Mouse (Mus musculus) hindbrain, embryonic 14.5 days (tissue): ENCODE measurements around the gene Hoxa1. TPM values are rescaled to one million over a fixed set of nuclear protein-coding genes. Genes with fewer than 3 reads are reported as not detected.
A peak's percentile ranks its signal among the peaks of the same experiment; 100 is the strongest.

Experiments used
- ATAC-seq: fragments of 200-750 bp; cut with Nextera tagmentation; 2 replicates; pipeline ENCODE4 v1.8.0; 2017; ENCODE audit warnings: moderate number of reproducible peaks, mild to moderate bottlenecking, moderate TSS enrichment, moderate library complexity; ENCODE audit not compliant: low FRiP score
- DNase-seq: peaks from one replicate; pipeline ENCODE4 v3.0.0-alpha.2; 2015; ENCODE audit warnings: low spot score
- H3K27ac ChIP-seq: fragments of 300-500 bp; sonication (generic); 2 replicates; pipeline ENCODE4 v1.5.1; 2014; ENCODE audit warnings: mild to moderate bottlenecking, moderate library complexity
- H3K27me3 ChIP-seq: fragments of 300-500 bp; sonication (generic); 2 replicates; pipeline ENCODE4 v1.6.1; 2014; ENCODE audit warnings: mild to moderate bottlenecking, low read length, mixed read lengths; ENCODE audit not compliant: control insufficient read depth, insufficient read depth
- H3K36me3 ChIP-seq: fragments of 300-500 bp; sonication (generic); replicated peaks from 2 replicates; pipeline ENCODE4 v1.6.1; 2014; ENCODE audit not compliant: control insufficient read depth, insufficient read depth
- H3K4me1 ChIP-seq: fragments of 300-500 bp; sonication (generic); replicated peaks from 2 replicates; pipeline ENCODE4 v1.6.1; 2014; ENCODE audit warnings: antibody characterized with exemption, low read length, mixed read lengths; ENCODE audit not compliant: control insufficient read depth, insufficient read depth
- H3K4me2 ChIP-seq: fragments of 300-500 bp; sonication (generic); replicated peaks from 2 replicates; pipeline ENCODE4 v1.6.1; 2014; ENCODE audit warnings: mild to moderate bottlenecking, moderate library complexity
- H3K4me3 ChIP-seq: fragments of 300-500 bp; sonication (generic); replicated peaks from 2 replicates; pipeline ENCODE4 v1.5.1; 2014; ENCODE audit warnings: mild to moderate bottlenecking, low read length
- H3K9ac ChIP-seq: fragments of 300-500 bp; sonication (generic); 2 replicates; pipeline ENCODE4 v1.6.1; 2014
- H3K9me3 ChIP-seq: fragments of 300-500 bp; sonication (generic); 2 replicates; pipeline ENCODE4 v1.6.1; 2016; ENCODE audit warnings: low read length; ENCODE audit not compliant: control insufficient read depth
- WGBS: fragments of 180-500 bp; shearing (Covaris S2); extraction: QIAGEN DNeasy Blood & Tissue Kit; methylation state at CpG from one replicate; pipeline ENCODE4 v1.1.7; 2014; 5-methylcytosine and 5-hydroxymethylcytosine counted together
- polyA plus RNA-seq: library from polyadenylated mRNA; unstranded; fragments of >200 nt; fragmentation: Nextera tagmentation; extraction: Ambion mirVana; gene quantifications from 2 replicates; pipeline ENCODE4 v1.2.1, GENCODE M21; 2014

Gene Hoxa1
- polyA plus RNA-seq, 1 experiment from 2014 or later: 3.0 TPM

DNA sequence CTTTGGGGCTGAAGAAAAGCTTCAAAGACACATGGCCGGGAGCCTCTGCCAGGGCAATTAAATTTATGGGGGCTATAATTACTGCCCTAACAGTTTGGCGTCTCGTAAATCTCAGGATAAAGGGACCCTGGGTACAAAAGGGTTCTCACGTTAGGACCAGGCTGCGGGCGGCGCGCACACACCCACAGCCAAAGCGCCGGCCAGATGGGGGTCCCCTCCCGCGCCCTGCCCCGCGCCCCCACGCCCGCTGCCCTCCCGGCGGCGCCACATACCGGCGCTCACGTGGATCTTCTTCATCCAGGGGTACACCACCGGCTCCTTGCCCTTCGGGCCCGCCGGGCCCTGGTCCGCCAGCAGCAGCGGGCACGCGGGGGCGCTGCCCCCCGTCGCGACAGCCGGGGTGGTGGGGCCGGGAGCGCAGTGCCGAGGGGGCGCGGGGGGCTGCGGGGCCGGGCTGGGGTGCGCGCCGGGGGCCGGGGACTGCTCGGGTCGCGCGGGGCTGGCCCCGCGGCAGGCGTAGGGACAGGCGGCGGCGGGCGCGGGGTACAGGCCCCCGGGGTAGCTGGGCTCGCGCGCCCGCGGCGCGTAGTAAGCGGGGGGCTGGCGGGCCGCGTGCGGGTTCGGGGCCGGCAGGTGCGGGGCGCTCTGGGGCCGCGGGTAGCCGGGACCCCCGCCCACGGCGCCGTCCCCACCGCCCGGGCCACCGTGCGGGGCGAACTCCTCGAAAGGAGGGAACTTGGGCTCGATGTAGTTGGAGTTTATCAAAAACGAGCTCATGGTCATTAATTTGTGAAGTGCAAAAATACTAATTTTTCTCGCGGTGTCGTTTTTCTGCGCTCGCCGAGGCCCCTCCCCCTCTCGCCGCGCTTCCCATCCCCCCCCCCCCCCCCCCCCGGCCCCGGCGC is 33.0 kb upstream of the Hoxa1 start, which contains the start of gene Hoxa4:
TSS of gene Hoxa4 (minus strand) at position 848 of the 905 bp plus-strand sequence.
- Histone ChIP-seq H3K4me1 (no peaks in the 10 kb centered on the region), H3K27ac (peak within 1 kb of the TSS; percentile 100), H3K27me3 (peaks cover 88% of the 10 kb centered on the region), H3K36me3 (no peaks in the 10 kb centered on the region), H3K4me3 (peak within 1 kb of the TSS; percentile 51), H3K9ac (peak within 1 kb of the TSS; percentile 85), H3K9me3 (no peaks in the 10 kb centered on the region), H3K4me2 (peak within 1 kb of the TSS; percentile 81)
- ATAC-seq (peak; percentile 31), DNase-seq (no peak)
- WGBS: 1% methylated on average over 84 of the region's 102 CpGs

DNA sequence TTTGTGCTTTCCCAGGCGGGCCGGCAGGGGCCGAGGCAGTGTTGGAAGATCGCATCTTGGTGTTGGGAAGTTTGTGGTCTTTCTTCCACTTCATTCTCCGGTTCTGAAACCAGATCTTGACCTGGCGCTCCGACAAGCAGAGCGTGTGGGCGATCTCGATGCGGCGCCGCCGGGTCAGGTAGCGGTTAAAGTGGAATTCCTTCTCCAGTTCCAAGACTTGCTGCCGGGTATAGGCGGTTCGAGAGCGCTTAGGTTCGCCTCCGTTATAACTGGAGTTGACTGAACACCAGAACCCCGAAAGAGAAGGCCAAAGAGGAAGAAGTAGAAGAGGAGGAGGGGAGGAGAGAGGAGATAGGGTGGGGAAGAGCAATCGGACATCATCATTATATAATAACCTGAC is 32.3 kb upstream of the Hoxa1 start:
- Histone ChIP-seq H3K9ac (peak overlapping the region; percentile 85), H3K9me3 (no peaks in the 10 kb centered on the region), H3K4me2 (peak overlapping the region; percentile 81), H3K4me3 (peak overlapping the region; percentile 51), H3K36me3 (no peaks in the 10 kb centered on the region), H3K27ac (peak overlapping the region; percentile 100), H3K27me3 (peaks cover 89% of the 10 kb centered on the region), H3K4me1 (no peaks in the 10 kb centered on the region)
- DNase-seq (no peak), ATAC-seq (no peak)
- WGBS: under 1% methylated on average over 23 of the region's 23 CpGs

DNA sequence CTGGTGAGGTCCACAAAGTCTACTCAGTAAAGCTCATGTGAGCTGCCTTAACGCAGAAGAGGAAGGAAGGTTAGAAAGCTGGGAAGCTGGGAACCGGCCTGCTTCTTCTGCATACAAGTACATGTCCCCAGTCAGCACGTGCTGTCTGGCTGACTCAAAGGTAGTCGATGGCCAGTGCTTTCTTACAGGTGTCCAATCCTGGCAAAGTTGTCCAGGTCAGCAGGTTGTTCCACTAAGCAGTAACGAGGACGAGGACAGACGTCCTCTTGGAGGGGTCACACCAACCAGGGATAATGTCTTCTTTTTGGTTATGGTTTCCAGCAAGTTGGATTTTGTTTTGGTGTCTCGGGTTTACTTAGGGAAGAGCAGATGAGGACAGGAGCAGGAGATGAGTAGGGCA is 31.8 kb upstream of the Hoxa1 start:
- Histone ChIP-seq H3K9ac (peak overlapping the region; percentile 85), H3K27ac (peak overlapping the region; percentile 100), H3K4me2 (peak overlapping the region; percentile 81), H3K4me3 (peak overlapping the region; percentile 51), H3K36me3 (no peaks in the 10 kb centered on the region), H3K9me3 (no peaks in the 10 kb centered on the region), H3K4me1 (no peaks in the 10 kb centered on the region), H3K27me3 (peaks cover 91% of the 10 kb centered on the region)
- DNase-seq (no peak), ATAC-seq (no peak)
- 4% methylated on average over 8 of the region's 8 CpGs for WGBS

DNA sequence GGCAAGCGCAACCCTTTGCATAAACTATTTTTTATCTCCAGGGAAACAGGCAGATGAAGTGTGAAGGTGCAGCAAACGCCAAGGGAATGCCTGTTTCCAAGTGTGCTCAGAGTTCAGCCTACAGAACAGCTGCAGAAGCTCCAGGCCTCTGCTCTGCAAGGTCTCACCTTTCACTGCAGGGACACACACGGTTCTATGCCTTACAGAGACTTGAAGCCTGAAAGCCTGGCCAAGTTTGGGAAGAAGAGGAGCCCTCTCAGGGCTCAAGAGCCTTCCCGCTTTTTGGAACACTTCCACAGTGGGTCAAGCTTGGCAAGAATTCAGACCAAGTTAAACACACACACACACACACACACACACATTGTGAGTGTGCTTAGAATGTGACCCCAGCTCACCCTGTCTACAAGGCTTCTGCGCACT is 31.1 kb upstream of the Hoxa1 start:
- no peak for DNase-seq
- Histone ChIP-seq H3K36me3 (no peaks in the 10 kb centered on the region), H3K9ac (peak overlapping the region; percentile 85), H3K9me3 (no peaks in the 10 kb centered on the region), H3K4me1 (0 out of 2 replicates have a peak, but pooled peaks cover 7% of the 10 kb centered on the region), H3K27ac (peak overlapping the region; percentile 100), H3K27me3 (peaks cover 91% of the 10 kb centered on the region), H3K4me3 (peak overlapping the region; percentile 51), H3K4me2 (peak overlapping the region; percentile 81)
- WGBS: 8% methylated on average over 5 of the region's 5 CpGs
- ATAC-seq: no peak

DNA sequence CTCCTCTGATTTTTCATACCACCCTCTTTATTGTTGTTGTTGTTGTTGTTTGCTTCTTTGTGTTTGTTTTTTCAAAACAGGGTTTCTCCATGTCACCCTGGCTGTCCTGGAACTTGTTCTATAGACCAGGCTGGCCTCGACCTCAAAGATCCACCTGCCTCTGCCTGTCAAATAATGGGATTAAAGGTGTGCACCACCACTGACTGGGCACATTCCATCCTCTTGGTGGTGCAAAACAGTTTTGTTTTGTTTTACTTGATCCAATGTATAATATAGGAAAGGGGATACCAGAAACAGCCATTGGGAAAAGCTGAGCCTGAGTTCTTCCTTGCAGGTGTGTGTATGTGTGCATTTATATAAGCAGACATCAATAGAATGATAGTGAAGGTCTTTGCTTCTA is 28.4 kb upstream of the Hoxa1 start:
- peak overlapping the region; percentile 81 for H3K4me2 ChIP-seq
- H3K4me3 ChIP-seq: no peak overlapping the region
- no peaks in the 10 kb centered on the region for H3K9me3 ChIP-seq
- peak overlapping the region; percentile 100 for H3K27ac ChIP-seq
- H3K27me3 ChIP-seq: peaks cover 94% of the 10 kb centered on the region
- H3K4me1 ChIP-seq: peaks cover 17% of the 10 kb centered on the region; the same call in 1 of the 2 replicates
- H3K36me3 ChIP-seq: no peaks in the 10 kb centered on the region
- WGBS: 11% methylated on average over 1 of the region's 1 CpGs
- 0 out of 2 replicates have a peak overlapping the region, but pooled peaks have one; percentile 6 for H3K9ac ChIP-seq
- ATAC-seq (no peak), DNase-seq (no peak)

DNA sequence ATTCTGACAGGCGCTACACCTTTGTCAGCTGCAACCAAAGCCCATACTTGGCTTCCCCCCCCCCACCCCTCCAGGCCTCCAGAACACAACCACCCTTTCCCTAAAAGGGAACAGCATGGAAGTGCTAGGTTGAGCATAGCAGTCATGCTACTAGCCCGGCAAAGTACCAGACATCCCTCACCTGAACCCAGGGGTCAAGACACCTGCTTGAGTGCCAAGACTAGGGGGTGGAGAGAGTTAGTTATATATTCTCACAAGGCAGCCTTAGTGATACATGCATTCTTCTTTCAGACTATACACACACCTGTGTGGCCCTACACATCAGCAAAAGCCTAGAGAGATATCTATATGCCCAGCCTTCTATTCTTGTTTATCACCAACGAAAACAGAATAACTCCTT is 27.7 kb upstream of the Hoxa1 start:
- peaks cover 98% of the 10 kb centered on the region for H3K27me3 ChIP-seq
- peak overlapping the region; percentile 20 for H3K4me3 ChIP-seq
- H3K9me3 ChIP-seq: no peaks in the 10 kb centered on the region
- peak overlapping the region; percentile 81 for H3K4me2 ChIP-seq
- WGBS: 10% methylated on average over 3 of the region's 3 CpGs
- no peak overlapping the region for H3K9ac ChIP-seq
- DNase-seq (no peak), ATAC-seq (no peak)
- no peaks in the 10 kb centered on the region for H3K36me3 ChIP-seq
- peaks cover 17% of the 10 kb centered on the region for H3K4me1 ChIP-seq
- peak overlapping the region; percentile 100 for H3K27ac ChIP-seq

DNA sequence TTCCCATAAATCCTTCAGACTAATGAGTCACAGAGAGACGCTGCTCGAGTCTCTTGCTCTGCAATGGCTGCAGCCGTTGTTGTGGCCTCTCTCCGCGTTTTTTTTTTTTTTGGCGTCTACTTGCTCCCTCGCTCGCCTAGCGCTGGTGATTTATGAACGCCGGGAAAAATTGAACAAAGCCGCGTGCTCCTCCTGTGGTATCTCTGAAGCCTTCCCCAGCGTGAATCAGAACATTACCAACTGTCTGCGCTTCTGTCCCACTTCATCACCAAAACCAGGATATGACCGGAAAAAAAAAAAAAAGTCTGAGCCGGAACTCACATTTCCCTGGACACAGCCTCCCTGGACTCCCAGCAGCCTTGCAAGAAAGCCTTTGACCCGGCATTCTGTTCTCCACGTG is 27.1 kb upstream of the Hoxa1 start:
- peaks cover 17% of the 10 kb centered on the region for H3K4me1 ChIP-seq
- peak overlapping the region; percentile 99 for H3K9ac ChIP-seq
- ATAC-seq: no peak
- H3K4me3 ChIP-seq: peak overlapping the region; percentile 20
- H3K9me3 ChIP-seq: no peaks in the 10 kb centered on the region
- 2% methylated on average over 19 of the region's 19 CpGs for whole genome bisulfite sequencing
- peaks cover 97% of the 10 kb centered on the region for H3K27me3 ChIP-seq
- no peak for DNase-seq
- H3K4me2 ChIP-seq: peak overlapping the region; percentile 81
- no peaks in the 10 kb centered on the region for H3K36me3 ChIP-seq
- H3K27ac ChIP-seq: peak overlapping the region; percentile 100

DNA sequence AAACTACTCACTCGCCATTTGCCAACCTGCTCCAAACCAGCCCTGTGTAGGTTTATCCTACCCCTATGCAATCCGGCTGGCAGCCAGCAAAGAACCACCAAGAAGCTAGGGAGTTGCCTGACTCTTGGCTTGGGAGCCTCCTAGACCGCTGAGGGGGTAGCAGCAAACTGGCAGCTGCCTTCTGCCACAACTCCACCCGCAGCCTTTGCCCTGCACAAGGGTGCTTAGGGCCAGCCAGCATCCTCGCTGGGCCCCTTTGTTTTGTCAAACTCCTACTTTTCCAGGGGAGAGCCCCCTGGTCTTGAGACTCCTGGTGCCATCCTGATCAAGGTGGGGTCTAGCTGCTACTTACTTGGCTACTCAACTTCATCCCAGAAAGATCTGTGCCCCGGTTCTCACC is 26.6 kb upstream of the Hoxa1 start:
- Histone ChIP-seq H3K9ac (peak overlapping the region; percentile 99), H3K36me3 (no peaks in the 10 kb centered on the region), H3K9me3 (no peaks in the 10 kb centered on the region), H3K4me3 (peak overlapping the region; percentile 20), H3K27me3 (peaks cover 95% of the 10 kb centered on the region), H3K27ac (peak overlapping the region; percentile 100), H3K4me1 (peaks cover 17% of the 10 kb centered on the region), H3K4me2 (peak overlapping the region; percentile 81)
- 3% methylated on average over 6 of the region's 6 CpGs for WGBS
- ATAC-seq (0 out of 2 replicates have a peak, but pooled peaks have one; percentile 5), DNase-seq (no peak)

DNA sequence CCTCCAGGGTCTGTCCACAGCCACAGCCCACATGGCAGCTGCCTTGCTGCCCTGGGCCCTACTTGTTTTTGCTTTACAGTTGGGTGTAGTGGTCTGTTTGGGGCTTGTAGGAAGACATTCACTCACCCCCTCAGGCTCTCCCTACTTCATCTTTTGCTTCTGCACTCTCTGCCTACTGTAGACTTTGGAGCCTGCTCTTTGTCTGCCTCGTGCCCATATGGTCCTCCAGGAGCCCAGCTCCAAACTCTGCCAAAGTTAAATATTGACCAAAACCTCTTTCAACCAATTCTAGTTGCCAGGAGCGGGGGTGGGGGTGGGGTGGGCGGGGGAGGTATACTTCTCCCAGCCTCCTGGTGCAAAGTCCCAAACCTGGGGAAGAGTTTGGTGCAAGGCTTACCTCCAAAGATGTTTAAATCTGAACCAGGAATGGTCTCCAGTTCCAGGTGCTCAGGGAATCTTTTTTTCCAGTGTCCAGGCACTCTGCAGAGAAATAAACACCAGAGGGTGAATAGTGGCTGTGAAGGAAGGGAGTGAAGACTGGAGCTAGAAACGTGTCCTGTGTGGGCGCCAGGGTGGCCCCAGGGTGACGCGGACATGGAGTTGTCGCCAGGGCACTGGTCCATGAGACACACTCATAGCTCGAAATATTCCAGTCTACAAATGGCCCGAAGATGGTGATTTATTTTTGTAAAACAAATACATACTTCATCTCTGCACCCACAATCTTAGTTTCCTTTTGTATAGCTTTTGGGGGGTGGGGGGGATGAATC is 25.4 kb upstream of the Hoxa1 start:
- H3K9ac ChIP-seq: peak overlapping the region; percentile 99
- no peaks in the 10 kb centered on the region for H3K9me3 ChIP-seq
- no peak for DNase-seq
- H3K27ac ChIP-seq: peak overlapping the region; percentile 100
- no peak for ATAC-seq
- peaks cover 94% of the 10 kb centered on the region for H3K27me3 ChIP-seq
- H3K4me2 ChIP-seq: peak overlapping the region; percentile 81
- peaks cover 17% of the 10 kb centered on the region for H3K4me1 ChIP-seq
- no peaks in the 10 kb centered on the region for H3K36me3 ChIP-seq
- peak overlapping the region; percentile 20 for H3K4me3 ChIP-seq
- WGBS: 13% methylated on average over 10 of the region's 10 CpGs
